Mouse (Mus musculus) kidney, embryonic 16.5 days (tissue): ENCODE results near the gene Repin1. TPM values are rescaled to one million over a fixed set of nuclear protein-coding genes. Genes with fewer than 3 reads are reported as not detected.

ENCODE experiments used
- ATAC-seq: fragments of 200-750 bp; cut with Nextera tagmentation; 2 replicates; pipeline ENCODE4 v1.8.0; 2017; ENCODE audit warnings: moderate TSS enrichment; ENCODE audit not compliant: low FRiP score, low TSS enrichment
- H3K27ac ChIP-seq: fragments of 300-500 bp; sonication (generic); 2 replicates; pipeline ENCODE4 v1.5.1; 2014; ENCODE audit warnings: low read length
- H3K27me3 ChIP-seq: fragments of 300-500 bp; sonication (generic); 2 replicates; pipeline ENCODE4 v1.6.1; 2014; ENCODE audit warnings: low read length, control low read depth, mixed read lengths; ENCODE audit not compliant: insufficient read depth
- H3K36me3 ChIP-seq: fragments of 300-500 bp; sonication (generic); 2 replicates; pipeline ENCODE4 v1.6.1; 2014; ENCODE audit warnings: low read length, control low read depth, mixed read lengths; ENCODE audit not compliant: insufficient read depth
- H3K4me1 ChIP-seq: fragments of 300-500 bp; sonication (generic); 2 replicates; pipeline ENCODE4 v1.6.1; 2014; ENCODE audit warnings: low read length, control low read depth, mixed read lengths; ENCODE audit not compliant: insufficient read depth
- H3K4me2 ChIP-seq: fragments of 300-500 bp; sonication (generic); replicated peaks from 2 replicates; pipeline ENCODE4 v1.6.1; 2014; ENCODE audit warnings: low read depth, low read length
- H3K4me3 ChIP-seq: fragments of 300-500 bp; sonication (generic); 2 replicates; pipeline ENCODE4 v1.5.1; 2014; ENCODE audit warnings: mild to moderate bottlenecking, low read length
- H3K9ac ChIP-seq: fragments of 300-500 bp; sonication (generic); replicated peaks from 2 replicates; pipeline ENCODE4 v1.6.1; 2014; ENCODE audit warnings: low read length
- H3K9me3 ChIP-seq: fragments of 300-500 bp; sonication (generic); 2 replicates; pipeline ENCODE4 v1.6.1; 2016; ENCODE audit warnings: low read length, control low read depth
- WGBS: fragments of 180-500 bp; shearing (Covaris S2); extraction: QIAGEN DNeasy Blood & Tissue Kit; methylation state at CpG from one replicate; pipeline ENCODE4 v1.1.7; 2014; 5-methylcytosine and 5-hydroxymethylcytosine counted together
- polyA plus RNA-seq: library from polyadenylated mRNA; unstranded; fragments of >200 nt; fragmentation: Nextera tagmentation; extraction: Ambion mirVana; gene quantifications from 2 replicates; pipeline ENCODE4 v1.2.1, GENCODE M21; 2015

Repin1 gene
- polyA plus RNA-seq, 1 experiment from 2014 or later: 52.9 TPM

DNA sequence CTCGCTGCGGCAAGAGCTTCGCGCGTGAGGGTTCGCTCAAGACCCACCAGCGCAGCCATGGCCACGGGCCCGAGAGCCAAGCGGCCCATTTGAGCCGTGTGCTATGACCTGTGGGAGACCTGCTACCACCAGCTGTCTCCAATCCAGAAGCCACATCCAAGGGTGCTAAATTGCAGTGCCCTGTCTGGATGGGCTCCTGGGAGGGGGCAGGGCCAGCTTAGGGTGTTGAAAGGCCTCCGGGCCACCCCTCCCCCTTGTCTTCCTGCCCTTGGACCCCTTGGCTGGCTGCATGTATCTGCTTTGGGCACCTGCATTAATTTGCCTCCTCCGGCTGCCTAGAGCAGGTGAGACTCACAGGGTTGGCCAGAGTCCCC, 36.0 kb downstream of the Repin1 start:
- no peaks in the 10 kb centered on the region for H3K36me3 ChIP-seq
- WGBS: 7% methylated on average over 13 of the region's 13 CpGs
- peaks cover 18% of the 10 kb centered on the region for H3K4me1 ChIP-seq
- H3K9me3 ChIP-seq: no peaks in the 10 kb centered on the region
- peak; percentile 54; the same call in 1 of the 2 replicates for ATAC-seq
- peak overlapping the region; percentile 84; the same call in 1 of the 2 replicates for H3K27ac ChIP-seq
- peak overlapping the region; percentile 48 for H3K4me3 ChIP-seq
- peak overlapping the region; percentile 92 for H3K4me2 ChIP-seq
- H3K27me3 ChIP-seq: peaks cover 4% of the 10 kb centered on the region; the same call in 1 of the 2 replicates
- H3K9ac ChIP-seq: peak overlapping the region; percentile 69

GRCm38 (mm10) chr6:48630831-48631230, 37.1 kb downstream of the Repin1 start:
- ATAC-seq: no peak
- Histone ChIP-seq H3K4me1 (peaks cover 18% of the 10 kb centered on the region), H3K27me3 (no peaks in the 10 kb centered on the region), H3K4me2 (no peak overlapping the region), H3K4me3 (no peak overlapping the region), H3K27ac (no peak overlapping the region), H3K9ac (no peak overlapping the region), H3K9me3 (no peaks in the 10 kb centered on the region), H3K36me3 (no peaks in the 10 kb centered on the region)
- 91% methylated on average over 8 of the region's 8 CpGs for WGBS

GRCm38 (mm10) chr6:48635105-48635504, 41.4 kb downstream of the Repin1 start:
- no peak overlapping the region for H3K4me2 ChIP-seq
- no peaks in the 10 kb centered on the region for H3K4me1 ChIP-seq
- H3K36me3 ChIP-seq: no peaks in the 10 kb centered on the region
- ATAC-seq: no peak
- H3K27me3 ChIP-seq: no peaks in the 10 kb centered on the region
- no peak overlapping the region for H3K9ac ChIP-seq
- WGBS: 87% methylated on average over 2 of the region's 2 CpGs
- H3K9me3 ChIP-seq: no peaks in the 10 kb centered on the region
- no peak overlapping the region for H3K27ac ChIP-seq
- no peak overlapping the region for H3K4me3 ChIP-seq

GRCm38 (mm10) chr6:48636515-48636914, 42.8 kb downstream of the Repin1 start:
- Histone ChIP-seq H3K36me3 (no peaks in the 10 kb centered on the region), H3K4me1 (no peaks in the 10 kb centered on the region), H3K27me3 (no peaks in the 10 kb centered on the region), H3K4me3 (no peak overlapping the region), H3K9me3 (no peaks in the 10 kb centered on the region), H3K4me2 (no peak overlapping the region), H3K27ac (no peak overlapping the region), H3K9ac (no peak overlapping the region)
- no peak for ATAC-seq
- WGBS: 70% methylated on average over 6 of the region's 6 CpGs

DNA sequence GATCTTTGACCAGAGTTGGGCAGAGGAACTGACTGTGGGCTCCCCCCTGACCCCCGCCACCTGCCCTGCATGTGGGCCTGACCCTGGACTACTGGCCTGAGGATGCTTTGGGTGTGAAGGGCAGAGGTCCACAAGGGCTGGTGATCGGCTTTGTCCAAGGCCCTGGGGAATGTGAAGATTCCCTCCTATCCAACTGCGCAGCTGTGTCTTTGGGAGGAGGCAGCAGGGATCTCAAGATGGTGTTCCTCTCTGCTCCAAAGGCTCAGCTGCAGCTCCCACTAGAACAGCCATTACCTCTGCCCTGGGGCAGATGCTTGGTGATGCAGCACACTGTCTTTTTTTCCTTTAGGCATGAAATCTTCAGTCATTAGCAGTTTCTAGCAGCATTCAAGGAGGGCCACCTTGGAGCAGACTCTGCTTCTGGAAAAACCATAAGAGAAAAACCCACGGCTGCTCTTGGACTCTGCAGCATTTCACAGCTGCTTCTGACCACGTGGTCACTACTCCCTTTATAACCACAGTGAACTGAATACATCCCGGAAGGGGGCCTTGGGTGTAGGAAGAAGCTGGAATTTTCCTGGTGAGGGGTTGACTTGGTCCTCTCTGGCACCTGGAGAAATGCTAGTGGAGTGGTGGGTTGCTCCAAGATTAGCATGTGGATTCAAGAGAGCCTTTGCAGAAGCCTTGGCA, 44.3 kb downstream of the Repin1 start:
- Histone ChIP-seq H3K27ac (no peak overlapping the region), H3K9me3 (no peaks in the 10 kb centered on the region), H3K4me2 (no peak overlapping the region), H3K36me3 (no peaks in the 10 kb centered on the region), H3K9ac (no peak overlapping the region), H3K27me3 (no peaks in the 10 kb centered on the region), H3K4me3 (no peak overlapping the region), H3K4me1 (no peaks in the 10 kb centered on the region)
- no peak for ATAC-seq
- 63% methylated on average over 6 of the region's 6 CpGs for WGBS

GRCm38 (mm10) chr6:48638553-48638952, 44.9 kb downstream of the Repin1 start:
- no peak overlapping the region for H3K4me2 ChIP-seq
- no peaks in the 10 kb centered on the region for H3K36me3 ChIP-seq
- WGBS: 69% methylated on average over 2 of the region's 2 CpGs
- H3K27me3 ChIP-seq: no peaks in the 10 kb centered on the region
- no peaks in the 10 kb centered on the region for H3K9me3 ChIP-seq
- H3K27ac ChIP-seq: no peak overlapping the region
- no peak for ATAC-seq
- H3K4me1 ChIP-seq: no peaks in the 10 kb centered on the region
- H3K4me3 ChIP-seq: no peak overlapping the region
- H3K9ac ChIP-seq: no peak overlapping the region

- H3K4me2 ChIP-seq: no peak overlapping the region
- H3K36me3 ChIP-seq: no peaks in the 10 kb centered on the region
- H3K27ac ChIP-seq: no peak overlapping the region
- WGBS: 71% methylated on average over 6 of the region's 6 CpGs
- H3K4me3 ChIP-seq: no peak overlapping the region
- H3K9ac ChIP-seq: no peak overlapping the region
- no peak for ATAC-seq
- H3K9me3 ChIP-seq: no peaks in the 10 kb centered on the region
- no peaks in the 10 kb centered on the region for H3K4me1 ChIP-seq
- H3K27me3 ChIP-seq: no peaks in the 10 kb centered on the region
Observed at GRCm38 (mm10) chr6:48641391-48641790, 47.7 kb downstream of the Repin1 start.

- 20% methylated on average over 4 of the region's 4 CpGs for WGBS
- no peak overlapping the region for H3K27ac ChIP-seq
- no peaks in the 10 kb centered on the region for H3K27me3 ChIP-seq
- no peak overlapping the region for H3K9ac ChIP-seq
- no peak overlapping the region for H3K4me2 ChIP-seq
- H3K9me3 ChIP-seq: no peaks in the 10 kb centered on the region
- no peaks in the 10 kb centered on the region for H3K36me3 ChIP-seq
- no peaks in the 10 kb centered on the region for H3K4me1 ChIP-seq
- no peak overlapping the region for H3K4me3 ChIP-seq
- peak; percentile 54; the same call in 1 of the 2 replicates for ATAC-seq
Observed at GRCm38 (mm10) chr6:48642764-48643292, 49.1 kb downstream of the Repin1 start.

DNA sequence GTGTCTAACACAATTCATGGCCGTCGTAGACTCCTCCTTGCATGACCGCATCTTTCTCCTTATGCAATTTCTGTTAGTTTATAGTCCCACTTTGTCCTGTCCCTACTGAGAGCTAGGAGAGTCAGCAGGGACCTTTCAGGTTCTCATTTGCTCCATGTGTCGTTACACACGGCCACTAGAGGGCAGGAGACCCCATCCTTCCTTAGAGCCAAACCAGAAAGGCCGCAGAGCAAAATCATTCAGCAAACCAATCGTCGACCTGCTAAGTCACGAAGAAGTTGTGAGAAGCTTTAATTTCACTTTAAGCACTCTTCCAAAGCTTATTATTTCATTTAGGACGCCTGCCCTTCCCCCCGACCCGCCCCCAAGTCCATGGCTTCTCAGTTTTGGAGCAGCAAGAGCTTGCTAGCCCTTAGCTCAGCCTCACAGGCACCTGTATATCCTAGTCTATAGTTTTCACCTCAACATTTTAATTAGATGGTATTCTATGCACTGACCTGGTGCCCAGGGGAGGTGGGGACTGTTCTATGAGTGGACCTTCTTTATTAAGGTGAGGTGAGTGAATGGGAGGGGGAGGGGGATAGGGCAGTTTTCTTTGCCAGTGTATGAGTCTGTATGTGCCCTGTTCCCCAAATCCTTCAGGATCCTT, 52.1 kb downstream of the Repin1 start:
- Histone ChIP-seq H3K4me3 (no peak overlapping the region), H3K4me2 (no peak overlapping the region), H3K27ac (no peak overlapping the region), H3K4me1 (no peaks in the 10 kb centered on the region), H3K36me3 (no peaks in the 10 kb centered on the region), H3K27me3 (no peaks in the 10 kb centered on the region), H3K9ac (no peak overlapping the region), H3K9me3 (no peaks in the 10 kb centered on the region)
- WGBS: 10% methylated on average over 12 of the region's 12 CpGs
- peak; percentile 35; the same call in 1 of the 2 replicates for ATAC-seq

DNA sequence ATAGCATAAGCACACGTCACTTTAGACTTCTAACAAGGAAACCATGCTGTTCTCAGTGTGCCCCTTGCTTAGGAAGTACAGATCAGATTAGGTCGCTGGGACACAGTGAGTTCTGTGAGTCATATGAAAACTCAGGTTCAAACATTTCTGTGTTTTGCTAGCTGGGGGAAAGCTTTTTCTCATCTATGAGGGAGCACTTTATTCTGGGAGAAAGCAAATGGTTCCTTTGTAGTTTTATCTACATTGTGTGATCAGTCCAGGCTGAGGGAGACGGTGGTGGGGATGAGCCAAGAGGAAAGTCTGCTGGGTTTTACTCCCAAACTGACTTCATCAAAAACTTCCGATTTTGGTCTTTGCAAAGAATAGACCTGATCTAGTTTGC, 52.6 kb downstream of the Repin1 start:
- no peak overlapping the region for H3K27ac ChIP-seq
- H3K27me3 ChIP-seq: no peaks in the 10 kb centered on the region
- no peaks in the 10 kb centered on the region for H3K4me1 ChIP-seq
- H3K9me3 ChIP-seq: no peaks in the 10 kb centered on the region
- H3K36me3 ChIP-seq: no peaks in the 10 kb centered on the region
- WGBS: 78% methylated on average over 4 of the region's 4 CpGs
- no peak overlapping the region for H3K4me3 ChIP-seq
- ATAC-seq: no peak
- H3K4me2 ChIP-seq: no peak overlapping the region
- H3K9ac ChIP-seq: no peak overlapping the region
